Mouse (Mus musculus): ENCODE measurements around the gene Dnajc11. TPM values are rescaled to one million over a fixed set of nuclear protein-coding genes. Genes with fewer than 3 reads are reported as not detected.

Dnajc11 gene
- total and polyA plus RNA-seq, 2 experiments from 2014 or later = 64.1 to 108 TPM

DNA sequence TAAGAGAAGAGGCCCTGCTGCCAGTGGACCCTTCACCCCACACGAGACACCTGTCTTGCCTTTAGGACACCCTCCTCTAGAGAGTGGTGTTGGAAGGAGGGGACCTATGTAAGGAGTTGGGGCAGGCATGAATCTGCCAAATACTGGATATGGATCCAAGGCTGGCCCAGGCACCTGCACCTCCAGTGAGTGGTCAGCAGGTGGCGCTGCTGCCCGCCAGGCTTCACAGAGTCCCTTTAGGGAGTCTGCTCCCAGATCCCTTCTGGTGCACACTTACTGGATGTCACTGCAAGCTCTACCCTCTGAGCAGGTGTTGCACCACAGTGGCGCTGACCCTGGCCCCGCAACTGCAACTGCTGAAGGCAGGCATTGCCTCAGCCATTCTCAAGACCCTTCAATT, 47.9 kb downstream of the Dnajc11 start:
- Histone ChIP-seq H3K27me3 (ENCODE audit: insufficient read depth, low read length) (no peaks in the 10 kb centered on the region), H3K4me1 (ENCODE audit: insufficient read depth, low read length) (no peaks in the 10 kb centered on the region), H3K9ac (replicated peaks; ENCODE audit: low read length) (no peak overlapping the region), H3K27ac (0 out of 2 replicates have a peak overlapping the region, but pooled peaks have one; percentile 29), H3K4me3 (ENCODE audit: low read length) (no peak overlapping the region), H3K9me3 (ENCODE audit: low read length) (no peaks in the 10 kb centered on the region), H3K36me3 (ENCODE audit: insufficient read depth, low read length) (peaks cover 15% of the 10 kb centered on the region), H3K4me2 (ENCODE audit: low read depth, low read length) (no peak overlapping the region)
- DNase-seq (ENCODE audit: low spot score) (peak; percentile 87), ATAC-seq (peak; percentile 71)
- WGBS = 11% methylated on average over 5 of the region's 5 CpGs
- TF ChIP-seq CTCF (IDR thresholded peaks at IDR 0.05; ENCODE audit: low read depth) = peak; percentile 99

DNA sequence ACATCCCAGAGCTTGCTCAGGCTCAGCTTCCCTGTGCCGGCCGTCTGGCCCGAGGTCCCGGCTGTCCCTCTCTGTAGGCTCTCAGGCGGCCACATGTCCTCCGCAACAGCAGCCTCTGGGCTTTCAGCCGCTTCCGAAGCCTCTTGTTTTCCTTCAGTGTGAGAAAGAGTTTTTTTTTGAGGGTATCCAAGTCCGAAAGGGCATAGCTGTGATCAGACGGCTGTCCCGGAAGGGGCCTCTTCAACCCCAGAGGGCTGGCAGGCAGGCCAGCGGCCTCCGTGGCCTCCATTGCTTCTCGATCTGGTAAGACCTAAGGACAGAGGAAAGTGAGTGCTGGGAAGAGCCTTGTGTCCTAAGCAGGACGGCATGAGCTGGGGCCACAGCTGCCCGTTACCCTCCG, 49.6 kb downstream of the Dnajc11 start:
- no peak for ATAC-seq
- Histone ChIP-seq H3K36me3 (ENCODE audit: insufficient read depth, low read length) (peaks cover 10% of the 10 kb centered on the region; the same call in 1 of the 2 replicates), H3K27me3 (ENCODE audit: insufficient read depth, low read length) (no peaks in the 10 kb centered on the region), H3K4me3 (ENCODE audit: low read length) (no peak overlapping the region), H3K4me1 (ENCODE audit: insufficient read depth, low read length) (peaks cover 10% of the 10 kb centered on the region), H3K27ac (no peak overlapping the region), H3K9me3 (ENCODE audit: low read length) (no peaks in the 10 kb centered on the region), H3K9ac (replicated peaks; ENCODE audit: low read length) (no peak overlapping the region), H3K4me2 (ENCODE audit: low read depth, low read length) (no peak overlapping the region)
- no peak for TF ChIP-seq CTCF (IDR thresholded peaks at IDR 0.05; ENCODE audit: low read depth)
- no peak for DNase-seq (ENCODE audit: low spot score)
- WGBS = 61% methylated on average over 17 of the region's 17 CpGs

DNA sequence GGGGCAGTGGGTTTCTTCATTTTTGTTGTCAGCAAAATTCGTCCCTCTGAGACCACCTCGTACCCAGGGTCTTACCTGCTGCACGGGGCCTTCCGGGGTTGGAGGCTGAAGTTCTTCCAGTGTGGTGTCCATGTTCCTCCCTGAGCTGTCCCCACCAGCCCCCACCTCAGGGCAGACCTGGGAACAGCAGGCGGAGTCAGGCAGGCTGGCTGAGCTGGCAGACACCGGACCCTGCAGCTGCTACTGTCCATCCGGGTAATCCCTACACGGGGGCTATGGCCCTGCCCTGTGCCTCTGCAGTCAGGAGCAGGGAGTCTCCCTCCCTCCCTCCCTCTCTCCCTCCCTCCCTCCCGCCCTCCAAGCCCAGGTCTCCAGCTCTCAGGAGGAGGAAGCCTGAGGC, 50.1 kb downstream of the Dnajc11 start:
- Histone ChIP-seq H3K27me3 (ENCODE audit: insufficient read depth, low read length) (no peaks in the 10 kb centered on the region), H3K36me3 (ENCODE audit: insufficient read depth, low read length) (peaks cover 10% of the 10 kb centered on the region; the same call in 1 of the 2 replicates), H3K27ac (no peak overlapping the region), H3K4me2 (ENCODE audit: low read depth, low read length) (no peak overlapping the region), H3K9ac (replicated peaks; ENCODE audit: low read length) (no peak overlapping the region), H3K9me3 (ENCODE audit: low read length) (no peaks in the 10 kb centered on the region), H3K4me1 (ENCODE audit: insufficient read depth, low read length) (peaks cover 11% of the 10 kb centered on the region), H3K4me3 (ENCODE audit: low read length) (no peak overlapping the region)
- ATAC-seq = peak; percentile 48
- no peak for TF ChIP-seq CTCF (IDR thresholded peaks at IDR 0.05; ENCODE audit: low read depth)
- DNase-seq (ENCODE audit: low spot score) = peak; percentile 46
- WGBS = 44% methylated on average over 8 of the region's 9 CpGs

DNA sequence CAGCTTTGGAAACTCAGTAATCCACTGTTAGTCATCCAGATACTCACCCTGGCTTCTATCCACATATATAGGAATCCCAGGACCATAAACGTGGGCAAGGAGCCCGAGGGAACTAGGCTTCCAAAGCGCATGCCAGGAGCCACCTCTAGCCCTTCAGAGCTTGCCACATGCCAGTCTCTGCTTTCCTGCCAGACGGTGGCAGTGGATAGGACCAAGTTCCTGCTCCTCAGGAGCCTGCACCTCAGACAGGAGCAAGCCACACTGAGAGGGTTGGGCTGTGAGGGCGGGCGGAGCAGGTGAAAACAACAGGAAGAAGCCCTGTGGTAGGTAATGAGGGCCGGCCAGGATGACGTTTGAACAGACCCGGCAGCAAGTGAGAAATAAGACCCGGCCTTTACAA, 52.4 kb downstream of the Dnajc11 start:
- ATAC-seq (no peak), DNase-seq (ENCODE audit: low spot score) (no peak)
- H3K36me3 ChIP-seq (ENCODE audit: insufficient read depth, low read length) = peaks cover 7% of the 10 kb centered on the region; the same call in 1 of the 2 replicates
- H3K4me1 ChIP-seq (ENCODE audit: insufficient read depth, low read length) = peaks cover 11% of the 10 kb centered on the region
- TF ChIP-seq CTCF (IDR thresholded peaks at IDR 0.05; ENCODE audit: low read depth) = peak; percentile 15; the same call in 1 of the 2 replicates
- H3K9me3 ChIP-seq (ENCODE audit: low read length) = no peaks in the 10 kb centered on the region
- no peak overlapping the region for H3K4me2 ChIP-seq (ENCODE audit: low read depth, low read length)
- no peaks in the 10 kb centered on the region for H3K27me3 ChIP-seq (ENCODE audit: insufficient read depth, low read length)
- H3K27ac ChIP-seq = no peak overlapping the region
- 42% methylated on average over 10 of the region's 10 CpGs for WGBS
- no peak overlapping the region for H3K9ac ChIP-seq (replicated peaks; ENCODE audit: low read length)
- no peak overlapping the region for H3K4me3 ChIP-seq (ENCODE audit: low read length)

DNA sequence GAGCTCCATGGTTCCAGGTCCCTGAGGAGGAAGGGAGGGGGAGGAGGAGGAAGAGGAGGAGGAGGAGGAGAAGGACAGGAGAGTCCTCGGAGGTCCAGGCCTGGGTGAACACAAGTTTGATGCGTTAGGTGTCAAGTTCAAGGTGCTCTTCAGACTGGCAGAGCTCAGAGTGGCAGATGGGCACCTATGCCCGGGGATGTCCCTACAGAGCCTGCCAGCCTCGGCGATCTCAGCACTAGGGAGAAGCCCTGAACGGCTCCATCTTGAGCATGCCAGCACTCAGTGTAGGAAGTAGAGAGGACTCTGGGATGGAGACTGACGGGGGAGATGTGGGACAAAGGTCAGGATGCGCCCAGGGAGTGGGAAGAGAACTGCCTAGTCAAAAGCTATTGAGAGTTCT, 53.2 kb downstream of the Dnajc11 start:
- Histone ChIP-seq H3K9ac (replicated peaks; ENCODE audit: low read length) (no peak overlapping the region), H3K4me2 (ENCODE audit: low read depth, low read length) (no peak overlapping the region), H3K27ac (no peak overlapping the region), H3K36me3 (ENCODE audit: insufficient read depth, low read length) (peaks cover 14% of the 10 kb centered on the region; the same call in 1 of the 2 replicates), H3K27me3 (ENCODE audit: insufficient read depth, low read length) (no peaks in the 10 kb centered on the region), H3K9me3 (ENCODE audit: low read length) (no peaks in the 10 kb centered on the region), H3K4me3 (ENCODE audit: low read length) (no peak overlapping the region), H3K4me1 (ENCODE audit: insufficient read depth, low read length) (peaks cover 11% of the 10 kb centered on the region)
- DNase-seq (ENCODE audit: low spot score) (no peak), ATAC-seq (no peak)
- no peak for TF ChIP-seq CTCF (IDR thresholded peaks at IDR 0.05; ENCODE audit: low read depth)
- WGBS = 61% methylated on average over 8 of the region's 8 CpGs

DNA sequence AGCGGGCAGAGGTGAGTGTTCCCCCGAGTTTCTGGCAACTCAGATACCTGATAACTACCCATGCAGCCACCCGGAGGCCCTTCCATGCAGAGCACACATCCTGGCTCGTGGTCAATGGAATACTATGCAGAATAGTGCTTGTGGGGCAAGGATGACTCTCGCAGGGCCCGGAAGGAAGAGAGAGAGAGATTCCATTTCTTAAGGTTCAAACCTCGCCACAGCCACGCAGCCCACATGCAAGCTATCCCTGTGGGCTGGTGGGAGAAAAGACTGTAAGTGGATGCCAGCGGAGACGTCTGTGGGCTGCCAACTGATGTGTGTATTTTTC, 54.5 kb downstream of the Dnajc11 start:
- no peak for ATAC-seq
- Histone ChIP-seq H3K4me3 (ENCODE audit: low read length) (peak overlapping the region; percentile 76), H3K4me2 (ENCODE audit: low read depth, low read length) (peak overlapping the region; percentile 86), H3K27ac (peak overlapping the region; percentile 88), H3K36me3 (ENCODE audit: insufficient read depth, low read length) (peaks cover 23% of the 10 kb centered on the region; the same call in 1 of the 2 replicates), H3K4me1 (ENCODE audit: insufficient read depth, low read length) (peaks cover 11% of the 10 kb centered on the region), H3K9me3 (ENCODE audit: low read length) (no peaks in the 10 kb centered on the region), H3K9ac (replicated peaks; ENCODE audit: low read length) (peak overlapping the region; percentile 91), H3K27me3 (ENCODE audit: insufficient read depth, low read length) (no peaks in the 10 kb centered on the region)
- DNase-seq (ENCODE audit: low spot score) = peak; percentile 30
- TF ChIP-seq CTCF (IDR thresholded peaks at IDR 0.05; ENCODE audit: low read depth) = no peak
- WGBS = 18% methylated on average over 10 of the region's 10 CpGs

DNA sequence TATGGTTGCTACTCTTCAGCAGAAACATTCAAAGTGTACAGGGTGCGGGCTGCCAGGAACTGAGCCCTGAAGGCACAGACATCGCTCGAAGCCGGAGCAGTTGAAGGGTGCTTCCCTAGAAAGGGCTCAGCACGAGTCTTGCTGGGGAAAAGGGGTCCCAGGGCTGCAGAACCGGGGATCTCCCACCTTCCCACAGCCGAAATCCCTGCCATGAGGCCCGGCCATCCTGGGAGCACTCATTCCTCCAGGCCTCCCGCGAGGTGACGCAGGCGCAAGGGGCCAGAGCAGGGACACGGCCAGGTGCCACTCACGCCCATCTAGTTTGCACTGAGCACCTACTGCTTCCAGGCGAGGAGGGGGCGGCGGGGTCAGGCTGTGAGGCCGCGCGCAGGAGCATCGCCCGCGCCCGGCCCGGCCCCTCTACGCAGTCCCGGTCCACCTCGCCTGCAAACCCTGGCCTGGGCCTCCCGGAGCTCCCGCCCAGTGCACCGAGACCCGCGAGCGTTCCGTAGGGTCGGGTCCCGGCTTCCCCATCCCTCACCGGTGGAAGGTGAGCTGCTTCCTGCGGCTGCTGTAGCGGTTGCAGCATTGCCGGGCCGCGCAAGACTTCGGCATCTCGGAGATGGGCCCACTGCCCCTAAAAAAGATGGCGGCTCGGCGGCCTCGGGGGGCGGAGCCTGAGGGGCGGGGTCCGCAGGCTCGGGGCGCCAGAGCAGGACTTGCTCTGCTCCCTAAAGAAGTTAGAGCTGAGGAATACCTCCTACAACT, 55.0 kb downstream of the Dnajc11 start, which contains the start of gene Thap3:
TSS of gene Thap3 (minus strand) at position 656 of the 768 bp plus-strand sequence.
- Histone ChIP-seq H3K36me3 (ENCODE audit: insufficient read depth, low read length) (peaks cover 23% of the 10 kb centered on the region; the same call in 1 of the 2 replicates), H3K9me3 (ENCODE audit: low read length) (no peaks in the 10 kb centered on the region), H3K4me2 (ENCODE audit: low read depth, low read length) (peak within 1 kb of the TSS; percentile 86), H3K9ac (replicated peaks; ENCODE audit: low read length) (peak within 1 kb of the TSS; percentile 91), H3K27me3 (ENCODE audit: insufficient read depth, low read length) (no peaks in the 10 kb centered on the region), H3K4me3 (ENCODE audit: low read length) (peak within 1 kb of the TSS; percentile 76), H3K4me1 (ENCODE audit: insufficient read depth, low read length) (peaks cover 11% of the 10 kb centered on the region), H3K27ac (peak within 1 kb of the TSS; percentile 88)
- DNase-seq (ENCODE audit: low spot score) (peak; percentile 83), ATAC-seq (peak; percentile 73)
- under 1% methylated on average over 49 of the region's 54 CpGs for WGBS
- no peak for TF ChIP-seq CTCF (IDR thresholded peaks at IDR 0.05; ENCODE audit: low read depth)
